Mouse (Mus musculus) intestine, embryonic 14.5 days (tissue): ENCODE measurements around the gene C1rl. TPM values are rescaled to one million over a fixed set of nuclear protein-coding genes. Genes with fewer than 3 reads are reported as not detected.

Experiments
- ATAC-seq: fragments of 200-750 bp; cut with Nextera tagmentation; replicated peaks from 2 replicates; pipeline ENCODE4 v1.8.0; 2017; ENCODE audit warnings: low read depth, moderate number of reproducible peaks, moderate TSS enrichment, moderate library complexity; ENCODE audit not compliant: low FRiP score, low TSS enrichment
- DNase-seq: peaks from one replicate; pipeline ENCODE4 v3.0.0-alpha.2; 2018; ENCODE audit warnings: low spot score
- H3K27ac ChIP-seq: fragments of 300-500 bp; sonication (generic); 2 replicates; pipeline ENCODE4 v1.5.1; 2014; ENCODE audit warnings: low read depth, mild to moderate bottlenecking, control low read depth
- H3K27me3 ChIP-seq: fragments of 300-500 bp; sonication (generic); replicated peaks from 2 replicates; pipeline ENCODE4 v1.6.1; 2014; ENCODE audit warnings: low read length, control low read depth; ENCODE audit not compliant: control insufficient read depth, insufficient read depth
- H3K36me3 ChIP-seq: fragments of 300-500 bp; sonication (generic); 2 replicates; pipeline ENCODE4 v1.6.1; 2014; ENCODE audit warnings: low read length, control low read depth; ENCODE audit not compliant: control insufficient read depth, insufficient read depth
- H3K4me1 ChIP-seq: fragments of 300-500 bp; sonication (generic); replicated peaks from 2 replicates; pipeline ENCODE4 v1.6.1; 2014; ENCODE audit warnings: low read length, control low read depth, mixed read lengths; ENCODE audit not compliant: control insufficient read depth, insufficient read depth
- H3K4me2 ChIP-seq: fragments of 300-500 bp; sonication (generic); 2 replicates; pipeline ENCODE4 v1.6.1; 2014; ENCODE audit warnings: low read length
- H3K4me3 ChIP-seq: fragments of 300-500 bp; sonication (generic); 2 replicates; pipeline ENCODE4 v1.5.1; 2014; ENCODE audit warnings: low read depth, low read length, control low read depth, mixed read lengths
- H3K9ac ChIP-seq: fragments of 300-500 bp; sonication (generic); 2 replicates; pipeline ENCODE4 v1.6.1; 2014; ENCODE audit warnings: mild to moderate bottlenecking, low read length
- H3K9me3 ChIP-seq: fragments of 300-500 bp; sonication (generic); 2 replicates; pipeline ENCODE4 v1.6.1; 2016; ENCODE audit warnings: low read length, control low read depth; ENCODE audit not compliant: control insufficient read depth
- whole genome bisulfite sequencing: fragments of 180-500 bp; shearing (Covaris S2); extraction: QIAGEN DNeasy Blood & Tissue Kit; methylation state at CpG from one replicate; pipeline ENCODE4 v1.1.7; 2014; 5-methylcytosine and 5-hydroxymethylcytosine counted together
- polyA plus RNA-seq: library from polyadenylated mRNA; unstranded; fragments of >200 nt; fragmentation: Nextera tagmentation; extraction: Ambion mirVana; gene quantifications from 2 replicates; pipeline ENCODE4 v1.2.1, GENCODE M21; 2014

Gene C1rl
- polyA plus RNA-seq, result 0.92 and 1.1 TPM in 2 replicates

GRCm38 (mm10) chr6:124492842-124493561 lies at the start of gene C1rl:
Gene C1rl (plus strand): TSS chr6:124493113.
- Histone ChIP-seq H3K27ac (no peak within 1 kb of the TSS), H3K36me3 (no peaks in the 10 kb centered on the region), H3K9me3 (no peaks in the 10 kb centered on the region), H3K9ac (no peak within 1 kb of the TSS), H3K27me3 (no peaks in the 10 kb centered on the region), H3K4me2 (no peak within 1 kb of the TSS), H3K4me1 (no peaks in the 10 kb centered on the region), H3K4me3 (no peak within 1 kb of the TSS)
- 39% methylated on average over 4 of the region's 4 CpGs for WGBS
- peak; percentile 89 for DNase-seq
- peak; percentile 91 for ATAC-seq

GRCm38 (mm10) chr6:124443338-124443737 lies 49.6 kb upstream of the C1rl start:
- no peak overlapping the region for H3K9ac ChIP-seq
- WGBS, result 86% methylated on average over 2 of the region's 2 CpGs
- no peaks in the 10 kb centered on the region for H3K27me3 ChIP-seq
- H3K4me3 ChIP-seq, result no peak overlapping the region
- no peaks in the 10 kb centered on the region for H3K9me3 ChIP-seq
- H3K4me2 ChIP-seq, result no peak overlapping the region
- H3K4me1 ChIP-seq, result no peaks in the 10 kb centered on the region
- no peak for DNase-seq
- H3K36me3 ChIP-seq, result no peaks in the 10 kb centered on the region
- no peak overlapping the region for H3K27ac ChIP-seq
- no peak for ATAC-seq

- Histone ChIP-seq H3K4me2 (no peak overlapping the region), H3K36me3 (no peaks in the 10 kb centered on the region), H3K9ac (no peak overlapping the region), H3K27ac (no peak overlapping the region), H3K9me3 (no peaks in the 10 kb centered on the region), H3K4me1 (no peaks in the 10 kb centered on the region), H3K4me3 (no peak overlapping the region), H3K27me3 (no peaks in the 10 kb centered on the region)
- 87% methylated on average over 2 of the region's 2 CpGs for WGBS
- no peak for DNase-seq
- ATAC-seq, result no peak
Measured at GRCm38 (mm10) chr6:124446024-124446423, 46.9 kb upstream of the C1rl start.

GRCm38 (mm10) chr6:124446459-124446858 lies 46.5 kb upstream of the C1rl start:
- Histone ChIP-seq H3K9ac (no peak overlapping the region), H3K4me3 (no peak overlapping the region), H3K27ac (no peak overlapping the region), H3K4me2 (no peak overlapping the region), H3K36me3 (no peaks in the 10 kb centered on the region), H3K9me3 (no peaks in the 10 kb centered on the region), H3K27me3 (no peaks in the 10 kb centered on the region), H3K4me1 (no peaks in the 10 kb centered on the region)
- DNase-seq (no peak), ATAC-seq (no peak)
- WGBS, result 96% methylated on average over 9 of the region's 9 CpGs

GRCm38 (mm10) chr6:124447356-124447755 lies 45.6 kb upstream of the C1rl start:
- H3K4me1 ChIP-seq, result 0 out of 2 replicates have a peak, but pooled peaks cover 4% of the 10 kb centered on the region
- no peak overlapping the region for H3K4me3 ChIP-seq
- DNase-seq, result no peak
- H3K27ac ChIP-seq, result no peak overlapping the region
- H3K4me2 ChIP-seq, result no peak overlapping the region
- H3K9ac ChIP-seq, result no peak overlapping the region
- WGBS, result 67% methylated on average over 2 of the region's 2 CpGs
- no peaks in the 10 kb centered on the region for H3K36me3 ChIP-seq
- no peak for ATAC-seq
- H3K27me3 ChIP-seq, result no peaks in the 10 kb centered on the region
- no peaks in the 10 kb centered on the region for H3K9me3 ChIP-seq

GRCm38 (mm10) chr6:124448186-124448852 lies 44.6 kb upstream of the C1rl start:
- H3K27ac ChIP-seq, result no peak overlapping the region
- ATAC-seq (no peak), DNase-seq (no peak)
- no peak overlapping the region for H3K9ac ChIP-seq
- 74% methylated on average over 10 of the region's 10 CpGs for WGBS
- no peaks in the 10 kb centered on the region for H3K27me3 ChIP-seq
- no peaks in the 10 kb centered on the region for H3K9me3 ChIP-seq
- 0 out of 2 replicates have a peak, but pooled peaks cover 4% of the 10 kb centered on the region for H3K4me1 ChIP-seq
- no peaks in the 10 kb centered on the region for H3K36me3 ChIP-seq
- no peak overlapping the region for H3K4me3 ChIP-seq
- H3K4me2 ChIP-seq, result no peak overlapping the region

- no peaks in the 10 kb centered on the region for H3K36me3 ChIP-seq
- H3K4me2 ChIP-seq, result no peak overlapping the region
- WGBS, result 89% methylated on average over 16 of the region's 16 CpGs
- H3K9ac ChIP-seq, result no peak overlapping the region
- H3K27ac ChIP-seq, result no peak overlapping the region
- no peaks in the 10 kb centered on the region for H3K9me3 ChIP-seq
- no peaks in the 10 kb centered on the region for H3K27me3 ChIP-seq
- ATAC-seq (no peak), DNase-seq (no peak)
- H3K4me1 ChIP-seq, result 0 out of 2 replicates have a peak, but pooled peaks cover 4% of the 10 kb centered on the region
- no peak overlapping the region for H3K4me3 ChIP-seq
Measured at GRCm38 (mm10) chr6:124448959-124449667, 43.8 kb upstream of the C1rl start.

GRCm38 (mm10) chr6:124449668-124450383 lies 43.1 kb upstream of the C1rl start:
- Histone ChIP-seq H3K4me3 (no peak overlapping the region), H3K9ac (no peak overlapping the region), H3K27me3 (no peaks in the 10 kb centered on the region), H3K9me3 (no peaks in the 10 kb centered on the region), H3K4me2 (no peak overlapping the region), H3K4me1 (0 out of 2 replicates have a peak, but pooled peaks cover 4% of the 10 kb centered on the region), H3K36me3 (no peaks in the 10 kb centered on the region), H3K27ac (no peak overlapping the region)
- WGBS, result 79% methylated on average over 18 of the region's 18 CpGs
- DNase-seq, result no peak
- ATAC-seq, result no peak
